In the genomic region with DNA sequence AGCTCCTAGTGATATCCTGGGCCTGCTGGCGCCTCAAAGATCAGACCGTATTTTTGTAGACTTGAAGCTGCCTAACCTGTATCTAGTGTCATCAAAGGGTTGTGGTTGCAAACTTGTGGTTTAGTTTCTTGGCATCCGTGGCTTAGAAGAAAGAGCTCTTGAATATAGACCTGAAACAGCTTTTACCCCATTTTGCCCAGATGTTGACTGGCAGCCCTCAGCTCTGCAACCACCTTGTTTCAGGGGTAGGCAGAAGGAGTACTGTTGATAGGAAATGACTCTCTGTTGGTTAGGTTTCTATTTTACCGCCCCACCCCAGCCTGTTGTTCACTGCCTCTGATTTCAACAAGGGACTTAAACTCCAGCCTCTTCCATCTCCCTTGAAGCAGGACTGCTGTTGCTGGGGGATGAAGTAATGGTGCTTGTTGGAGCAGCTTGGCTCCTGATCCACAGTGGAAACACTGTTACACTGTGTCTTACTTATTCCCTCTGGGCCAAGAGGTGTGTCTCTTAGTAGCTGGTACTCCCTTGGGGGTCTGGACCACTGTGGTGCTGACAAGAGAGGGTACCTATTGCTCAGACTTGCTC, we compare ENCODE assay signal across 1 mouse cellular context.
TF ChIP-seq lines count a peak whose summit lies in the region.

No protein-coding gene starts in this region.

TF ChIP-seq in MEL, 35 proteins besides CTCF, POLR2A, EP300 and RAD21:
- TF ChIP-seq MEF2A (IDR thresholded peaks at IDR 0.05; ENCODE audit: extremely low read depth, insufficient replicate concordance, low read depth, low read length, poor library complexity, severe bottlenecking) (no peak), POLR2AphosphoS5 (IDR thresholded peaks at IDR 0.05; ENCODE audit: borderline replicate concordance, low read depth, low read length) (no peak), GABPA (IDR thresholded peaks at IDR 0.05; ENCODE audit: low read depth, low read length) (no peak), MYB (IDR thresholded peaks at IDR 0.05; ENCODE audit: low read depth, low read length) (no peak), MAFK (IDR thresholded peaks at IDR 0.05; ENCODE audit: borderline replicate concordance, low read depth, low read length) (no peak), TBP (IDR thresholded peaks at IDR 0.05; ENCODE audit: low read depth, low read length) (no peak), USF2 (IDR thresholded peaks at IDR 0.05; ENCODE audit: borderline replicate concordance in 1 of 2, insufficient read depth in 1 of 2, low read depth in 1 of 2, low read length in 2 of 2) (no peak), ZC3H11A (IDR thresholded peaks at IDR 0.05; ENCODE audit: low read depth, low read length) (no peak), MXI1 (IDR thresholded peaks at IDR 0.05; ENCODE audit: low read depth, low read length) (no peak), E2F4 (IDR thresholded peaks at IDR 0.05; ENCODE audit: borderline replicate concordance, low read depth, low read length) (no peak), SMC3 (IDR thresholded peaks at IDR 0.05; ENCODE audit: low read depth, low read length) (no peak), ZNF384 (IDR thresholded peaks at IDR 0.05; ENCODE audit: low read depth, low read length) (no peak), ELF1 (IDR thresholded peaks at IDR 0.05; ENCODE audit: low read depth, low read length) (no peak)
